Comparison of ENCODE assay signal across 8 mouse cellular contexts in the genomic region with DNA sequence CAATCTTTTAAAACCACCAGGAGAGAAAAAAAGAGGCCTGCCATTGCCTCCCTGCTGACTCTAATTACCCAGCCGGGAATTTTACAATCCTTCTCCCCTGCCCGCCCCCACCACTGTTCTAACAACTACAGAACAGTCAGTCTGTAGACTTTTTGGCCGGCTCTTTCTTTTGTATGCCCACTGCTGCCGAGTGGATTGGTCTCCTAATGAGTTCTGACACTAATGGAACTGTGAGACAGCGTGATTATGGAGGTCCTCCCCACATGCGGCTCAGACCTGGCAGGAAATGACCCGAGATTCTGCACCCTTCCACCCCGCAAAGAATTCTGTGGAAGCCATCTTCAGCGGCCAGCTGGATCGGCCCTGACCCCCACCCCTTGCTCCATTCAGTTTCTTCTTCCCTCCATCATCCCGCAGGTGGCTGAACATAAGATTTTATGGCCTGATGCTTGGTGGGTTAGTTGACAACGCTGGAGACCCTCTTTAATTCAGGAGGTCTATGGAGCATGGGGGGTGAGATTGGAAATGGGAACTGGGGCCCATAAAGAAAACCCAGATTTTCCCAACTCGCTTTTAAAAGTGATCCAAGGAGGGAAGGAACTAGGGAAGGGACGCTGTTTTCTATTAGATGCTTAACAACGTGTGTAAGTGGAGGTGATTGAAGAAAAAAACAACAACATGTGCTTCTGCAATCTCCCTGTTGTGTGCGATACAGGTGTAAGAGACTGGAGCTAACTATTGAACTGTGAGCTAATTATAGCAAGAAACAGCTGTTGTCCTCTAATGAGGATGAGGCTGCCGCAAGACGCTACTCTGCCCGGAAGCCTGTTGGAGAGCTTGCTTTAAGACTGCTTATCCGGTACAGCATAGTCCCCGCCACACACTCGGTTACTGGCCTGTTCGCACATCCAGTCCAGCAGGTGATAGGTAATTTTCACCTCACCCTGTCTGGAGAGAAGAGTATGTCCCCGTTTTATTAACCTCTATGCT.
DNase-seq lines count a peak whose midpoint lies in the region; ATAC-seq and TF ChIP-seq lines count a peak whose summit lies in the region.
"Had no signal": no experiment of that assay in that cellular context is flagged by ENCODE, and none has a peak within 500 bp of the region (broad histone marks: within the 10 kb centered on the region; RNA-seq: fewer than 3 reads in every experiment).

No protein-coding gene starts in this region.

- ATAC-seq in embryonic facial prominence, embryonic 11.5 days (replicated peaks; ENCODE audit: insufficient number of reproducible peaks, low FRiP score, low TSS enrichment, low read depth) = peak; percentile 35; the same call in 1 of the 2 replicates
- peak; percentile 26; the same call in 1 of the 2 replicates for ATAC-seq in hindbrain, embryonic 13.5 days (ENCODE audit: low FRiP score)
- ATAC-seq in midbrain, embryonic 13.5 days = peak; percentile 18
- no peak for ATAC-seq in megakaryocyte, adult 5-6 weeks (ENCODE audit: poor library complexity, severe bottlenecking)
- ATAC-seq in lung, postnatal 0 days = no peak
- ATAC-seq: intestine, embryonic 16.5 days had no signal

- TF ChIP-seq EP300 in lung, postnatal 0 days (IDR thresholded peaks at IDR 0.05) = no peak

- H3K4me1 ChIP-seq in brown adipose tissue, adult 24 weeks (ENCODE audit: control insufficient read depth, insufficient read depth, insufficient read length, low read length) = peaks cover 10% of the 10 kb centered on the region
- H3K4me1 ChIP-seq in embryonic facial prominence, embryonic 11.5 days (ENCODE audit: control insufficient read depth, insufficient read depth, low read length) = peaks cover 6% of the 10 kb centered on the region
- H3K4me1 ChIP-seq in hindbrain, embryonic 13.5 days (replicated peaks) = peaks cover 64% of the 10 kb centered on the region
- H3K4me1 ChIP-seq in midbrain, embryonic 13.5 days (replicated peaks) = peaks cover 71% of the 10 kb centered on the region
- H3K4me1 ChIP-seq in lung, postnatal 0 days (ENCODE audit: insufficient read depth, low read depth, low read length) = no peaks in the 10 kb centered on the region

- no peak for TF ChIP-seq CTCF in lung, postnatal 0 days (IDR thresholded peaks at IDR 0.05)

- no peak overlapping the region for H3K4me2 ChIP-seq in embryonic facial prominence, embryonic 11.5 days (ENCODE audit: low read depth, low read length)
- H3K4me2 ChIP-seq in hindbrain, embryonic 13.5 days = no peak overlapping the region
- H3K4me2 ChIP-seq in midbrain, embryonic 13.5 days (replicated peaks) = no peak overlapping the region; the same call in 1 of the 2 replicates
- H3K4me2 ChIP-seq in lung, postnatal 0 days (replicated peaks; ENCODE audit: low read depth, low read length) = no peak overlapping the region

- H3K9me3 ChIP-seq in embryonic facial prominence, embryonic 11.5 days (replicated peaks; ENCODE audit: control insufficient read depth, low read length) = no peaks in the 10 kb centered on the region
- no peaks in the 10 kb centered on the region for H3K9me3 ChIP-seq in hindbrain, embryonic 13.5 days
- H3K9me3 ChIP-seq in midbrain, embryonic 13.5 days = no peaks in the 10 kb centered on the region
- no peaks in the 10 kb centered on the region for H3K9me3 ChIP-seq in lung, postnatal 0 days (ENCODE audit: low read length)

- H3K27me3 ChIP-seq in embryonic facial prominence, embryonic 11.5 days (ENCODE audit: control insufficient read depth, insufficient read depth, low read length) = no peaks in the 10 kb centered on the region
- H3K27me3 ChIP-seq in hindbrain, embryonic 13.5 days = peaks cover 25% of the 10 kb centered on the region
- peaks cover 12% of the 10 kb centered on the region for H3K27me3 ChIP-seq in midbrain, embryonic 13.5 days
- no peaks in the 10 kb centered on the region for H3K27me3 ChIP-seq in lung, postnatal 0 days (replicated peaks; ENCODE audit: insufficient read depth, low read length)

- peak; percentile 56 for DNase-seq in embryonic facial prominence, embryonic 11.5 days (ENCODE audit: low spot score)
- no peak for DNase-seq in lung, postnatal 0 days (ENCODE audit: low spot score)
- no peak for DNase-seq in ovary, postnatal 10 days (ENCODE audit: low spot score)

- H3K36me3 ChIP-seq in embryonic facial prominence, embryonic 11.5 days (replicated peaks; ENCODE audit: control insufficient read depth, insufficient read depth, low read depth, low read length) = no peaks in the 10 kb centered on the region
- no peaks in the 10 kb centered on the region for H3K36me3 ChIP-seq in hindbrain, embryonic 13.5 days
- H3K36me3 ChIP-seq in midbrain, embryonic 13.5 days = no peaks in the 10 kb centered on the region
- H3K36me3 ChIP-seq in lung, postnatal 0 days (ENCODE audit: insufficient read depth, low read length) = no peaks in the 10 kb centered on the region

- 45% methylated on average over 24 of the region's 24 CpGs for WGBS in embryonic facial prominence, embryonic 11.5 days
- WGBS in hindbrain, embryonic 13.5 days = 40% methylated on average over 24 of the region's 24 CpGs
- 34% methylated on average over 24 of the region's 24 CpGs for WGBS in midbrain, embryonic 13.5 days
- 63% methylated on average over 24 of the region's 24 CpGs for whole genome bisulfite sequencing in lung, postnatal 0 days

- H3K27ac ChIP-seq in brown adipose tissue, adult 24 weeks (replicated peaks; ENCODE audit: low read depth, low read length) = peak overlapping the region; percentile 80
- no peak overlapping the region for H3K27ac ChIP-seq in embryonic facial prominence, embryonic 11.5 days (replicated peaks; ENCODE audit: low read depth, low read length)
- H3K27ac ChIP-seq in hindbrain, embryonic 13.5 days = peak overlapping the region; percentile 35
- peak overlapping the region; percentile 64 for H3K27ac ChIP-seq in midbrain, embryonic 13.5 days
- no peak overlapping the region for H3K27ac ChIP-seq in lung, postnatal 0 days (ENCODE audit: low read length)

- no peak overlapping the region for H3K9ac ChIP-seq in embryonic facial prominence, embryonic 11.5 days (replicated peaks; ENCODE audit: low read length)
- H3K9ac ChIP-seq in hindbrain, embryonic 13.5 days = no peak overlapping the region
- no peak overlapping the region for H3K9ac ChIP-seq in midbrain, embryonic 13.5 days (replicated peaks)
- no peak overlapping the region for H3K9ac ChIP-seq in lung, postnatal 0 days (replicated peaks; ENCODE audit: low read depth)

- H3K4me3 ChIP-seq in brown adipose tissue, adult 24 weeks (ENCODE audit: insufficient read depth, low read depth, low read length) = no peak overlapping the region
- no peak overlapping the region for H3K4me3 ChIP-seq in embryonic facial prominence, embryonic 11.5 days (ENCODE audit: low read depth, low read length)
- no peak overlapping the region for H3K4me3 ChIP-seq in hindbrain, embryonic 13.5 days
- no peak overlapping the region for H3K4me3 ChIP-seq in midbrain, embryonic 13.5 days (replicated peaks)
- H3K4me3 ChIP-seq in lung, postnatal 0 days (ENCODE audit: low read depth, low read length) = no peak overlapping the region

Comparison
In these comparisons a context has a peak if more than half of its experiments do, and no peak if none do; other contexts are left out.
1. H3K27ac ChIP-seq: peak in brown adipose tissue, adult 24 weeks (single experiment), hindbrain, embryonic 13.5 days (single experiment) and midbrain, embryonic 13.5 days (single experiment); none in embryonic facial prominence, embryonic 11.5 days (single experiment) and lung, postnatal 0 days (single experiment).
2. ATAC-seq: peak in embryonic facial prominence, embryonic 11.5 days (single experiment), hindbrain, embryonic 13.5 days (single experiment) and midbrain, embryonic 13.5 days (single experiment); none in megakaryocyte, adult 5-6 weeks (single experiment) and lung, postnatal 0 days (single experiment).